Mouse (Mus musculus): Measurements from ENCODE around the gene Olfr1329. TPM values are rescaled to one million over a fixed set of nuclear protein-coding genes. Genes with fewer than 3 reads are reported as not detected.
"Not testable (repeated sequence)": the region's sequence is repeated elsewhere in the genome, so short reads cannot be mapped to it uniquely, and the experiment has no call there.

Gene Olfr1329
- not detected in 2 replicates for polyA plus RNA-seq (2012; rRNA removed)

DNA sequence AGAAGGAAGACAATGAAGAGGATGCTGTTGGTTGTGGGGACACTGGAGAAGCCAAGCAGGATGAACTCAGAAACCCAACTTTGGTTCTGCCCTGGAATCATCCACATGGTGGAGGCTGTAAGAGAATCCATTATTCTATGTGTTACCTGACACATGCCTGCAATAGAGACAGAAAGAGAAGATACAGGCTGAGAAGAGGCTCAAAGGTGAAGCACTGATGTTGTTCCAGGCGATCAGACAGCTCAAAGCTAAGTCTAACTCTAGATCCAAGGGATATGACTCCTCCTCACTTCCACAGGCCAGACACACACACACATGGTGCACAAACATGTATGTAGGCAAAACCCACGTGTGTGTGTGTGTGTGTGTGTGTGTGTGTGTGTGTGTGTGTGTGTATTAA lies at the start of gene Olfr1329:
Gene Olfr1329, minus strand, starts transcription at position 101 of the 400 bp plus-strand sequence.
- H3K27ac ChIP-seq (ENCODE audit: control insufficient read depth, insufficient read depth, low read depth, low read length); H3K36me3 ChIP-seq (ENCODE audit: control insufficient read depth, insufficient read depth, low read length); H3K4me3 ChIP-seq (ENCODE audit: control insufficient read depth, low read depth, low read length); H3K4me1 ChIP-seq (ENCODE audit: control insufficient read depth, insufficient read depth, low read length); H3K27me3 ChIP-seq (ENCODE audit: control insufficient read depth, insufficient read depth, low read length): not testable (repeated sequence)

DNA sequence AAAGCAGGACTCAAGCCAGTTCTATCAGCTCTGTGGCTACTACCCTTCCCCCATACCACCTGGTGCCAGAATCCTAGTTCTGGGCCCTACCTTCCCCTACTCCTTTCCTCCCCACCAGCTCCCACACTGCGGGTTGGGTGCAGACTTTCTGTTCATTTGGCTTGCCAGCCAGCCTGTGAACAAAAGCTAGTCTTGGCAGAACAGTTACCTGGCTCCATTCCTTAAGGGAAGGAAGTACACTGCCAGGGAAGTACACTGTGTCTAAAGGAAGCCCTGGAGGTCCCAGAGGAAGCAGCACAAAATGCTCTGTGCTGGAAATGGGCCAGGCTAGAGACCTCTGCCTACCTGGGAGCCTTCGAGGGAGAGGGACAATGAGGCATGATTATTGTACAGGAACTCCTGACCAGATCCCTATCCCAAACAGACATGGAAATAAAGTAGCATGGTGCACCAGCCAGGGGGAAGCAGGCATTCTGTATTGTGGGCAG lies 43.9 kb upstream of the Olfr1329 start, which contains the start of gene Lao1:
Gene Lao1, plus strand, starts transcription at position 438 of the 488 bp plus-strand sequence.
- Histone ChIP-seq H3K4me1 (ENCODE audit: control insufficient read depth, insufficient read depth, low read length) (no peaks in the 10 kb centered on the region), H3K27me3 (ENCODE audit: control insufficient read depth, insufficient read depth, low read length) (no peaks in the 10 kb centered on the region), H3K4me3 (ENCODE audit: control insufficient read depth, low read depth, low read length) (no peak within 1 kb of the TSS), H3K36me3 (ENCODE audit: control insufficient read depth, insufficient read depth, low read length) (no peaks in the 10 kb centered on the region), H3K27ac (ENCODE audit: control insufficient read depth, insufficient read depth, low read depth, low read length) (no peak within 1 kb of the TSS)
- TF ChIP-seq POLR2A (IDR thresholded peaks at IDR 0.05; ENCODE audit: control insufficient read depth, low read depth, low read length) (no peak), CTCF (IDR thresholded peaks at IDR 0.05; ENCODE audit: control insufficient read depth, insufficient read depth, insufficient replicate concordance, low read depth, low read length) (no peak)

DNA sequence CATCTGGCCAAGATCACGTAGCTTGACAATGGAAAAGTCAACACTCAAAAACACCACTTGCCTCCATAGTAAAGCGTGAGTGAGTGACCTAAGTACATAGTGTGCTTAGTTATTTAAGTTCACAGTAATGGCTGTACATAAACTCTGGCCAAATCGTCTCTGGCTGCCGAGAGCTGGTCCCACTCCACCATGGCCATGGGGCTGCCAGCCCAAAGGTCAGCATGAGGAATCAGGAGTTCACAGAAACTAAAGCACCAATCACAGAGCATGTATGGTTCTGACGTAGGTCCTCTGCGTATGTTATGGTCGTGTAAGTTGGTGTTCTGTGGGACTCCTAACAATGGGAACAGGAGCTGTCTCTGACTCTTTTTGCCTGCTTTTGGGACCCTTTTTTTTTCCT lies 41.5 kb upstream of the Olfr1329 start:
- no peak overlapping the region for H3K4me3 ChIP-seq (ENCODE audit: control insufficient read depth, low read depth, low read length)
- H3K36me3 ChIP-seq (ENCODE audit: control insufficient read depth, insufficient read depth, low read length), result no peaks in the 10 kb centered on the region
- no peak for TF ChIP-seq CTCF (IDR thresholded peaks at IDR 0.05; ENCODE audit: control insufficient read depth, insufficient read depth, insufficient replicate concordance, low read depth, low read length)
- no peak for TF ChIP-seq POLR2A (IDR thresholded peaks at IDR 0.05; ENCODE audit: control insufficient read depth, low read depth, low read length)
- H3K27me3 ChIP-seq (ENCODE audit: control insufficient read depth, insufficient read depth, low read length), result no peaks in the 10 kb centered on the region
- no peak overlapping the region for H3K27ac ChIP-seq (ENCODE audit: control insufficient read depth, insufficient read depth, low read depth, low read length)
- no peaks in the 10 kb centered on the region for H3K4me1 ChIP-seq (ENCODE audit: control insufficient read depth, insufficient read depth, low read length)

DNA sequence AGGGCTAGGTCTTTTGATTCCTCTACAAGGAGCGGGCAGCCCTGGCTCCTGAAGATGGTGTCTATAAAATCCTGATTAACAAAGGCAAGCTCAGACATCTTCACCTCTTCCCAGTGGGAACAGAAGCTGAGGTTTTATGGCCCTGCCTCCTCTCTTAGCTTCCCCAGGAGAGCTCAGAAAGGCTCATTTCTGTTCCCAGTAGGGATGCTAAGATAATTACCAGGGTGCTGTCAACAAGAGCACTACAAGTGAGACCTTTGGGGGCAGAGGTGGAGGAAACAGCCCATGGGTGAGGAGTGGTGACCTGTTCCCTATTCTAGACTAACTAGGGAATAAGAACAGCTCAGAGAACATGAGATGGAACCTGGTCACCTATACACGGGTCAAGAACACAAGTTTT lies 21.2 kb upstream of the Olfr1329 start, which contains the start of gene Olfr1328:
Gene Olfr1328, minus strand, starts transcription at position 101 of the 400 bp plus-strand sequence.
- TF ChIP-seq CTCF (IDR thresholded peaks at IDR 0.05; ENCODE audit: control insufficient read depth, insufficient read depth, insufficient replicate concordance, low read depth, low read length) (no peak), POLR2A (IDR thresholded peaks at IDR 0.05; ENCODE audit: control insufficient read depth, low read depth, low read length) (no peak)
- Histone ChIP-seq H3K27me3 (ENCODE audit: control insufficient read depth, insufficient read depth, low read length) (no peaks in the 10 kb centered on the region), H3K36me3 (ENCODE audit: control insufficient read depth, insufficient read depth, low read length) (no peaks in the 10 kb centered on the region), H3K4me3 (ENCODE audit: control insufficient read depth, low read depth, low read length) (no peak within 1 kb of the TSS), H3K4me1 (ENCODE audit: control insufficient read depth, insufficient read depth, low read length) (no peaks in the 10 kb centered on the region), H3K27ac (ENCODE audit: control insufficient read depth, insufficient read depth, low read depth, low read length) (no peak within 1 kb of the TSS)

DNA sequence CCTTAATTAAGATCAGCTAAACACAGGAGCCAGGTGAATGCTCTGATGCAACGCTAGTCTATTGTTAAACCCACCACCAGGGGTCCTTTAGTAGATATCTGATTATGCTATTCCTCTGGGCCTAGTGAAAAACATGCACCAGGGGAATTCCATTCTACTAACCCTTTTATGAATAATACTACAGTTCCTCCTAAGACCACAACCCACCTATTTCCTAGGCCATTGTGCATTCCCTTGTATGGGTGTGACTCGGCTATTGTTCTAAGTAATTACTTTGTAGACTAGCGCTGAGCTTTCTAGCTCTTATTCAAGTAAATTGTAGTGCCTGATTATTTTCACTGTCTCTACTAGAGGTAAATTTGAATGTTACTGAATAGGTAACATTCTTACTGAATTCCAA lies 14.1 kb upstream of the Olfr1329 start:
- H3K27me3 ChIP-seq (ENCODE audit: control insufficient read depth, insufficient read depth, low read length); H3K4me1 ChIP-seq (ENCODE audit: control insufficient read depth, insufficient read depth, low read length); H3K27ac ChIP-seq (ENCODE audit: control insufficient read depth, insufficient read depth, low read depth, low read length); H3K36me3 ChIP-seq (ENCODE audit: control insufficient read depth, insufficient read depth, low read length); H3K4me3 ChIP-seq (ENCODE audit: control insufficient read depth, low read depth, low read length): not testable (repeated sequence)

DNA sequence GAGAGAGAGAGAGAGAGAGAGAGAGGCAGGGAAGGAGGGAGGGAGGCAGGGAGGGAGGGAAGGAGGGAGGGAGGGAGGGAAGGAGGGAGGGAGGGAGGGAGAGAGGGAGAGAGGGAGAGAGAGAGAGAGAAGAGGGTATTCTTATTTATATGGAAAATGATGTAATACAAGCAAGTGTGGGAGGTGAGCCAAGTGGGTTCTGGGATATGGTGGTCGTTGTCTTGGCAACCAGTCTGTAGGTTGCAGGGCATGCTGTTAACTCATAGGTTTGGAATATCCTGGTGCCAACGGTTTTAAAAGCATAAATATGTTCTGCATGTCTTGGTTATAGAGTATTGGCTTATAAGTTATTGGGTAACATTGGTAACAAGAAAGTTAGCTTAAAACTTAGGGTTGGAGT lies 15.3 kb downstream of the Olfr1329 start:
- Histone ChIP-seq H3K4me3 (ENCODE audit: control insufficient read depth, low read depth, low read length) (no peak overlapping the region), H3K27ac (ENCODE audit: control insufficient read depth, insufficient read depth, low read depth, low read length) (no peak overlapping the region), H3K4me1 (ENCODE audit: control insufficient read depth, insufficient read depth, low read length) (no peaks in the 10 kb centered on the region), H3K27me3 (ENCODE audit: control insufficient read depth, insufficient read depth, low read length) (no peaks in the 10 kb centered on the region), H3K36me3 (ENCODE audit: control insufficient read depth, insufficient read depth, low read length) (no peaks in the 10 kb centered on the region)
- TF ChIP-seq POLR2A (IDR thresholded peaks at IDR 0.05; ENCODE audit: control insufficient read depth, low read depth, low read length) (no peak), CTCF (IDR thresholded peaks at IDR 0.05; ENCODE audit: control insufficient read depth, insufficient read depth, insufficient replicate concordance, low read depth, low read length) (no peak)

DNA sequence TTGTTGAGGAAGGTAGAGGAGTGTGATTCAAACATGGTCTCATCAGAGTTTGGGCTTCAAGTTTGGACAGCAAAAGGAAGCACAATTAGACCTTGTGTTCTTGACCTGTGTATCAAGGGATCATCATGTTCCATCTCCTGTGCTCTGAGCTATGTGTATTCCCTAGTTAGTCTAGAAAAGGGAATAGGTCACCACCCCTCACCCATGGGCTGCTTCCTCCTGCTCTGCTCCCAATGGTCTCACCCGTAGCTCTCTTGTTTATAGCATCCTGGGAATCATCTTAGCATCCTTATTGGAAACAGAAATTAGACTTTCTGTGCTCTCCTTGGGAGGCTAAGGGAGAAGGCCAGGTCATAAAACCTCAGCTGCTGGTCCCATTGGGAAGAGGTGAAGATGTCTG lies 29.0 kb downstream of the Olfr1329 start, which contains the start of gene Olfr1330:
Gene Olfr1330, plus strand, starts transcription at position 301 of the 400 bp plus-strand sequence.
- TF ChIP-seq CTCF (IDR thresholded peaks at IDR 0.05; ENCODE audit: control insufficient read depth, insufficient read depth, insufficient replicate concordance, low read depth, low read length) (no peak), POLR2A (IDR thresholded peaks at IDR 0.05; ENCODE audit: control insufficient read depth, low read depth, low read length) (no peak)
- Histone ChIP-seq H3K27me3 (ENCODE audit: control insufficient read depth, insufficient read depth, low read length) (no peaks in the 10 kb centered on the region), H3K36me3 (ENCODE audit: control insufficient read depth, insufficient read depth, low read length) (no peaks in the 10 kb centered on the region), H3K4me1 (ENCODE audit: control insufficient read depth, insufficient read depth, low read length) (no peaks in the 10 kb centered on the region), H3K4me3 (ENCODE audit: control insufficient read depth, low read depth, low read length) (no peak within 1 kb of the TSS), H3K27ac (ENCODE audit: control insufficient read depth, insufficient read depth, low read depth, low read length) (no peak within 1 kb of the TSS)

DNA sequence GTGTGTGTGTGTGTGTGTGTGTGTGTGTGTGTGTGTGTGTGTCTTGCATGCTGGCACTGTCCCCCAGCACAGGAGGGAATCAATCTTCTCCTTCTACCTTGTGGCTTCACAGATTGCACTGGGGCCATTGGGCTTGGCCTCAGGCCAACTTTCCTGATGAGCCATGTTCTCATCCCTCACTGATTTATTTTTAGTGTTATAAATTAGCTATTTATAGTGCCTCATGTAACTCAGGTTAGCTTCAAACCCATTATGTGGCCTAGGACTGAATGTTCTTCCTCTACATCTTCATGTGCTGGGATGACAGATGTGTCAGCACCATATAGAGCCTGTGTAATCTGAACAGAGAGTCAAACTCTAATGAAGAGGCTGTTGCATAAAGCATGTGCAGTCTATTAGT lies 49.7 kb downstream of the Olfr1329 start:
- no peak overlapping the region for H3K4me3 ChIP-seq (ENCODE audit: control insufficient read depth, low read depth, low read length)
- H3K27ac ChIP-seq (ENCODE audit: control insufficient read depth, insufficient read depth, low read depth, low read length), result no peak overlapping the region
- H3K27me3 ChIP-seq (ENCODE audit: control insufficient read depth, insufficient read depth, low read length), result no peaks in the 10 kb centered on the region
- no peaks in the 10 kb centered on the region for H3K36me3 ChIP-seq (ENCODE audit: control insufficient read depth, insufficient read depth, low read length)
- H3K4me1 ChIP-seq (ENCODE audit: control insufficient read depth, insufficient read depth, low read length), result no peaks in the 10 kb centered on the region
- TF ChIP-seq CTCF (IDR thresholded peaks at IDR 0.05; ENCODE audit: control insufficient read depth, insufficient read depth, insufficient replicate concordance, low read depth, low read length) (no peak), POLR2A (IDR thresholded peaks at IDR 0.05; ENCODE audit: control insufficient read depth, low read depth, low read length) (no peak)

Other genes with a start within 250 kb of the Olfr1329 start
- gene Olfr1342, start 224.7 kb downstream of the Olfr1329 start, polyA plus RNA-seq (2012; rRNA removed), result not detected in 2 replicates
- 0.15 TPM in 1 of 2 replicates, not detected in the other for gene Olfr1341, start 213.9 kb downstream of the Olfr1329 start, polyA plus RNA-seq (2012; rRNA removed)
- not detected in 2 replicates for gene Olfr1340, start 197.3 kb downstream of the Olfr1329 start, polyA plus RNA-seq (2012; rRNA removed)
- not detected in 2 replicates for gene Olfr1339, start 185.3 kb downstream of the Olfr1329 start, polyA plus RNA-seq (2012; rRNA removed)
- gene Olfr1338, start 158.7 kb downstream of the Olfr1329 start, polyA plus RNA-seq (2012; rRNA removed), result 0.11 TPM in 1 of 2 replicates, not detected in the other
- not detected in 2 replicates for gene Olfr1337, start 134.9 kb downstream of the Olfr1329 start, polyA plus RNA-seq (2012; rRNA removed)
- not detected in 2 replicates for gene Olfr1335, start 107.5 kb downstream of the Olfr1329 start, polyA plus RNA-seq (2012; rRNA removed)
- 0.07 and 0.11 TPM in 2 replicates for gene Olfr1333, start 81.2 kb downstream of the Olfr1329 start, polyA plus RNA-seq (2012; rRNA removed)
- not detected in 2 replicates for gene Olfr1331, start 52.8 kb downstream of the Olfr1329 start, polyA plus RNA-seq (2012; rRNA removed)
- gene Olfr1330, start 28.9 kb downstream of the Olfr1329 start, polyA plus RNA-seq (2012; rRNA removed), result not detected in 2 replicates
- not detected in 2 replicates for gene Olfr1328, start 21.1 kb upstream of the Olfr1329 start, polyA plus RNA-seq (2012; rRNA removed)
- gene Lao1, start 44.1 kb upstream of the Olfr1329 start, polyA plus RNA-seq (2012; rRNA removed), result 0.09 and 0.14 TPM in 2 replicates
- 6.9 and 7.1 TPM in 2 replicates for gene Slc2a1, start 191.2 kb upstream of the Olfr1329 start, polyA plus RNA-seq (2012; rRNA removed)